8 mouse cellular contexts compared by ENCODE assay signal in genomic region chr5:132541371-132541931, GRCm38 (mm10). TPM values are rescaled to one million over a fixed set of nuclear protein-coding genes. Genes with fewer than 3 reads are reported as not detected.
A peak's percentile ranks its signal among the peaks of the same experiment; 100 is the strongest.
DNase-seq lines count a peak whose midpoint lies in the region; ATAC-seq and TF ChIP-seq lines count a peak whose summit lies in the region.

No protein-coding gene starts in this region.

- TF ChIP-seq CTCF in liver, embryonic 14.5 days (IDR thresholded peaks at IDR 0.05; ENCODE audit: low read depth): no peak

- TF ChIP-seq EP300 in liver, embryonic 14.5 days (IDR thresholded peaks at IDR 0.05; ENCODE audit: low read depth): no peak

- H3K27ac ChIP-seq in intestine, embryonic 15.5 days: peak overlapping the region; percentile 48; the same call in 1 of the 2 replicates
- no peak overlapping the region for H3K27ac ChIP-seq in liver, embryonic 14.5 days

- peak overlapping the region; percentile 73 for H3K9ac ChIP-seq in intestine, embryonic 15.5 days
- 0 out of 2 replicates have a peak overlapping the region, but pooled peaks have one; percentile 34 for H3K9ac ChIP-seq in liver, embryonic 14.5 days (replicated peaks)

- peak; percentile 18 for DNase-seq in ovary, postnatal 10 days (ENCODE audit: low spot score)
- no peak for DNase-seq in ovary, adult 18-20 months (ENCODE audit: low spot score)
- DNase-seq in cerebellum, adult 9-10 months: peak; percentile 42
- peak; percentile 10 for DNase-seq in gastrocnemius, postnatal 25 days
- no peak for DNase-seq in liver, embryonic 14.5 days (ENCODE audit: low read depth in 3 of 3, low spot score in 3 of 3)
- peak; percentile 58 for DNase-seq in retina, embryonic 14.5 days (ENCODE audit: low spot score)
- no peak for DNase-seq in adipocyte (ENCODE audit: low spot score)

- H3K4me2 ChIP-seq in intestine, embryonic 15.5 days (replicated peaks): peak overlapping the region; percentile 96
- H3K4me2 ChIP-seq in liver, embryonic 14.5 days (ENCODE audit: low read depth): peak overlapping the region; percentile 61

- H3K9me3 ChIP-seq in intestine, embryonic 15.5 days: no peaks in the 10 kb centered on the region
- H3K9me3 ChIP-seq in liver, embryonic 14.5 days (ENCODE audit: control insufficient read depth, low read length): no peaks in the 10 kb centered on the region

- under 1% methylated on average over 46 of the region's 46 CpGs for WGBS in intestine, embryonic 15.5 days
- under 1% methylated on average over 46 of the region's 46 CpGs for WGBS in liver, embryonic 14.5 days (ENCODE audit: insufficient replicate concordance)

- no peaks in the 10 kb centered on the region for H3K36me3 ChIP-seq in intestine, embryonic 15.5 days
- H3K36me3 ChIP-seq in liver, embryonic 14.5 days (replicated peaks; ENCODE audit: control insufficient read depth, insufficient read depth, low read depth): no peaks in the 10 kb centered on the region

- no peaks in the 10 kb centered on the region for H3K27me3 ChIP-seq in intestine, embryonic 15.5 days (replicated peaks)
- H3K27me3 ChIP-seq in liver, embryonic 14.5 days (ENCODE audit: control insufficient read depth, insufficient read depth, low read length): peaks cover 32% of the 10 kb centered on the region

- peaks cover 13% of the 10 kb centered on the region for H3K4me1 ChIP-seq in intestine, embryonic 15.5 days (replicated peaks)
- H3K4me1 ChIP-seq in liver, embryonic 14.5 days (replicated peaks; ENCODE audit: control insufficient read depth in 2 of 2, insufficient read depth in 2 of 2, low read length in 1 of 2): peaks cover 0 to 2% of the 10 kb centered on the region in 2 experiments; a peak in 1 of 4 replicates

- peak overlapping the region; percentile 64 for H3K4me3 ChIP-seq in intestine, embryonic 15.5 days (replicated peaks)
- peak overlapping the region; percentile 42 to 50 for H3K4me3 ChIP-seq in liver, embryonic 14.5 days (ENCODE audit: insufficient read depth in 1 of 2, low read depth in 2 of 2, low read length in 2 of 2)

- no peak for ATAC-seq in intestine, embryonic 15.5 days
- ATAC-seq in liver, embryonic 14.5 days (ENCODE audit: insufficient read depth): no peak

RNA-seq across cellular contexts. Expression of gene Auts2, which starts 1.7 kb away (rescaled TPM):
- 10 to 100 TPM; 13.4 to 35.1 TPM for total RNA-seq in gastrocnemius, postnatal 25 days (2021)
- 19.0 and 21.2 TPM in 2 replicates for polyA plus RNA-seq in intestine, embryonic 15.5 days (2015; fragmentation: Nextera tagmentation; extraction: Ambion mirVana)
- polyA plus RNA-seq in liver, embryonic 14.5 days (2012; rRNA removed): 0.75 and 0.77 TPM in 2 replicates
- polyA plus RNA-seq in liver, embryonic 14.5 days (2014; fragmentation: Nextera tagmentation; extraction: Ambion mirVana): 0.75 and 1.6 TPM in 2 replicates

Comparison
In these comparisons a context has a peak if more than half of its experiments do, and no peak if none do; other contexts are left out.
1. DNase-seq: peak in ovary, postnatal 10 days (single experiment), cerebellum, adult 9-10 months (single experiment), gastrocnemius, postnatal 25 days (single experiment) and retina, embryonic 14.5 days (single experiment); none in ovary, adult 18-20 months (single experiment), liver, embryonic 14.5 days (0 of 3) and adipocyte (single experiment).